Mouse (Mus musculus) kidney, postnatal 0 days (tissue): ENCODE measurements around the gene Ubxn10. TPM values are rescaled to one million over a fixed set of nuclear protein-coding genes. Genes with fewer than 3 reads are reported as not detected.

Experiments
- ATAC-seq: fragments of 200-750 bp; cut with Nextera tagmentation; replicated peaks from 2 replicates; pipeline ENCODE4 v1.8.0; 2017; ENCODE audit warnings: low read depth, moderate number of reproducible peaks, moderate TSS enrichment, moderate library complexity; ENCODE audit not compliant: low FRiP score
- DNase-seq: peaks from one replicate; pipeline ENCODE4 v3.0.0-alpha.2; 2016; ENCODE audit warnings: low spot score
- H3K27ac ChIP-seq: fragments of 300-500 bp; sonication (generic); 2 replicates; pipeline ENCODE4 v1.5.1; 2014; ENCODE audit warnings: mild to moderate bottlenecking
- H3K27me3 ChIP-seq: fragments of 300-500 bp; sonication (generic); 2 replicates; pipeline ENCODE4 v1.6.1; 2014; ENCODE audit warnings: low read length, mixed read lengths; ENCODE audit not compliant: insufficient read depth
- H3K36me3 ChIP-seq: fragments of 300-500 bp; sonication (generic); 2 replicates; pipeline ENCODE4 v1.6.1; 2014; ENCODE audit warnings: low read length, mixed read lengths; ENCODE audit not compliant: insufficient read depth
- H3K4me1 ChIP-seq: fragments of 300-500 bp; sonication (generic); replicated peaks from 2 replicates; pipeline ENCODE4 v1.6.1; 2014; ENCODE audit warnings: antibody characterized with exemption, low read length, mixed read lengths; ENCODE audit not compliant: insufficient read depth
- H3K4me2 ChIP-seq: fragments of 300-500 bp; sonication (generic); 2 replicates; pipeline ENCODE4 v1.6.1; 2014; ENCODE audit warnings: mild to moderate bottlenecking, low read length, moderate library complexity, mixed read lengths
- H3K4me3 ChIP-seq: fragments of 300-500 bp; sonication (generic); replicated peaks from 2 replicates; pipeline ENCODE4 v1.5.1; 2014; ENCODE audit warnings: low read depth, low read length
- H3K9ac ChIP-seq: fragments of 300-500 bp; sonication (generic); 2 replicates; pipeline ENCODE4 v1.6.1; 2014; ENCODE audit warnings: low read depth, low read length
- H3K9me3 ChIP-seq: fragments of 300-500 bp; sonication (generic); replicated peaks from 2 replicates; pipeline ENCODE4 v1.6.1; 2016; ENCODE audit warnings: low read length, inconsistent platforms, mixed read lengths
- CTCF ChIP-seq: IDR thresholded peaks from 2 replicates; pipeline ENCODE4 v1.5.1; 2016; ENCODE audit warnings: antibody characterized with exemption, low read depth, mild to moderate bottlenecking, moderate library complexity
- WGBS: fragments of 180-500 bp; shearing (Covaris S2); extraction: QIAGEN DNeasy Blood & Tissue Kit; methylation state at CpG from one replicate; pipeline ENCODE4 v1.1.7; 2014; 5-methylcytosine and 5-hydroxymethylcytosine counted together
- polyA plus RNA-seq: library from polyadenylated mRNA; unstranded; fragments of >200 nt; fragmentation: Nextera tagmentation; extraction: Ambion mirVana; gene quantifications from 2 replicates; pipeline ENCODE4 v1.2.1, GENCODE M21; 2015

Ubxn10 gene
- polyA plus RNA-seq, 1 experiment from 2014 or later, result 1.7 TPM

DNA sequence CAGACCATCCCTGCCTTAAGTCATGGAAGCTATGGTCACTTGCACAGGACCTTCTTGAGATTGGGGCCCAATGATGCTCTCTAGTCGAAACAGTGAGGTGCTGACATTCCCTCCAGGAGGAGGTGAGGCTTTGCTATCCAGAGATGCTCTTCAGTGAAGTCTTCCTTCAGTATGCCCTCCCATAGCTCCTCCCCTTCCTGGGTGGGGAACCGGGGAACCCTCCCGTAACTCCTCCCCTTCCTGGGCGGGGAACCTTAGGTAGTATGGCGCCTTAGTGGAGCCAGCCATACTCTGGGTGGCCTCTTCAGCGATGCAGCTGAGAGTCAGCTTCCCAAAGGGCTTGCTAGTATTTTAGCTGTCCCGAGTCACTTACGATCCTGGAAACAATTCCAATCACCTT lies 30.3 kb downstream of the Ubxn10 start:
- TF ChIP-seq CTCF, result no peak
- Histone ChIP-seq H3K4me3 (no peak overlapping the region), H3K9me3 (no peaks in the 10 kb centered on the region), H3K27me3 (no peaks in the 10 kb centered on the region), H3K9ac (no peak overlapping the region), H3K4me2 (no peak overlapping the region), H3K4me1 (no peaks in the 10 kb centered on the region), H3K36me3 (no peaks in the 10 kb centered on the region), H3K27ac (no peak overlapping the region)
- ATAC-seq (no peak), DNase-seq (no peak)
- WGBS, result 95% methylated on average over 8 of the region's 8 CpGs

GRCm38 (mm10) chr4:138704169-138704568 lies 32.8 kb downstream of the Ubxn10 start:
- no peak overlapping the region for H3K9ac ChIP-seq
- WGBS, result 84% methylated on average over 4 of the region's 4 CpGs
- H3K4me2 ChIP-seq, result no peak overlapping the region
- H3K9me3 ChIP-seq, result no peaks in the 10 kb centered on the region
- no peaks in the 10 kb centered on the region for H3K4me1 ChIP-seq
- H3K27me3 ChIP-seq, result no peaks in the 10 kb centered on the region
- ATAC-seq (no peak), DNase-seq (no peak)
- no peak for TF ChIP-seq CTCF
- H3K36me3 ChIP-seq, result no peaks in the 10 kb centered on the region
- no peak overlapping the region for H3K4me3 ChIP-seq
- no peak overlapping the region for H3K27ac ChIP-seq

DNA sequence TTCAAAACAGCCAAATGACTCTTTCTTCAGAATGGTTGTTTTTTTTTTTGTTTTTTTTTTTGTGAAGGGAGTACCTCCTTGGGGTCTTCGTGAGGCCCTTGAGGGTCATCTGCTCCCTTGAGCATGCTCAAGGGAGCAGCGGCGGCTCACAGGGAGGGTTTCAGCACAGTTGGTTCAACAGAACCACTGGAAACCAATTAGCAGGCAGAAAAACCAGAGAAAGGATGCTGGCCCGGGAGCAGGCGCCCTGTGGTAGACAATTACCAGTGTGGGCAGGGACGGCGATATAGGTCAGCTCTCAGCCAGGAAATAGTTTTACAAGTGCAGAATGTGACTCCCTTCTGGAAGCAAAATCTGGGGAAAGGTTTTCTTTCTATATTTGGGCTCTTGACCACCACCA lies 33.4 kb downstream of the Ubxn10 start:
- Histone ChIP-seq H3K9me3 (no peaks in the 10 kb centered on the region), H3K4me3 (no peak overlapping the region), H3K4me1 (no peaks in the 10 kb centered on the region), H3K27me3 (no peaks in the 10 kb centered on the region), H3K27ac (no peak overlapping the region), H3K4me2 (no peak overlapping the region), H3K9ac (no peak overlapping the region), H3K36me3 (no peaks in the 10 kb centered on the region)
- no peak for TF ChIP-seq CTCF
- 46% methylated on average over 7 of the region's 7 CpGs for WGBS
- DNase-seq (no peak), ATAC-seq (no peak)

DNA sequence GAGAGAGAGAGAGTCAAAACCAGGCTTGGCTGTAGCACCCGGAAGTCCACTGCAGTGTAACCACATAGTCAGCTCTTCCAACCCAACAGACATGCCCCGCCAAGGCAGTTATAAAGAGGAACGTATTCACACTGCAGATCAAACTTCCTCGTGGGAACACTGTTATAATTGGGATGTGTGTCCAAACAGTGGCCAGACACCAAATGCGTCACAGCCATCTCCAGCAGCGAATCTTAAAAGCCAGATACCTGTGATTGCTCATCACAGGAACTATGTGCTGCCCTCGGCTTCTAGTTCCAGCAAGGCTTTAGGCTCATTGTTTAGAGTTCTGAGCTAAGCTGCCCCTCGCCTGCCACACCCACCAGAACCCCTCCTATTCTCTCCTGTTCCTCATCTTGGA lies 34.4 kb downstream of the Ubxn10 start:
- ATAC-seq (no peak), DNase-seq (no peak)
- Histone ChIP-seq H3K4me2 (no peak overlapping the region), H3K4me1 (no peaks in the 10 kb centered on the region), H3K36me3 (no peaks in the 10 kb centered on the region), H3K27me3 (no peaks in the 10 kb centered on the region), H3K9ac (no peak overlapping the region), H3K9me3 (no peaks in the 10 kb centered on the region), H3K4me3 (no peak overlapping the region), H3K27ac (no peak overlapping the region)
- 85% methylated on average over 8 of the region's 8 CpGs for WGBS
- TF ChIP-seq CTCF, result no peak

- H3K9ac ChIP-seq, result no peak overlapping the region
- H3K4me2 ChIP-seq, result no peak overlapping the region
- no peaks in the 10 kb centered on the region for H3K9me3 ChIP-seq
- no peaks in the 10 kb centered on the region for H3K4me1 ChIP-seq
- no peaks in the 10 kb centered on the region for H3K36me3 ChIP-seq
- no peak for TF ChIP-seq CTCF
- no peak overlapping the region for H3K27ac ChIP-seq
- ATAC-seq (no peak), DNase-seq (no peak)
- 57% methylated on average over 2 of the region's 2 CpGs for WGBS
- H3K27me3 ChIP-seq, result no peaks in the 10 kb centered on the region
- no peak overlapping the region for H3K4me3 ChIP-seq
Observed at GRCm38 (mm10) chr4:138702031-138702430, 34.9 kb downstream of the Ubxn10 start.

DNA sequence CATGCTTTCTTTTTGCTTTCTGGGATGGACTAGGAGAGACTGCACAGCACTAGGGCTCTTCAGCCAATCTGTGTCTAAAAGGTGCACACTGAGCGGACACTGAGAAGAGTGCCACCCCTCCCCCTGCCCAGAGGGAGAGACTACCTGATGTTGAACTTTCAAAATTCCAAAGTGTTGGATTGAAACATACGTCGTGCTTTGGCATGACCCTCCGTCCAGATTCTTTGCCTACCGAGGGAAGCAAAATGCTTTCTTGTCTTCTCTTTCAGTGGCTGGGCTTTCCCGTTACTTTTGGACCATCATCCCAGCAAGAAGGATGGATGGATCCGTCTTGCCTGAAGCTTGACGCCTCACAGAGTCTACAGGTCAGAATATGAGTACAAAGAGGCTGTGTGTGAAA lies 35.9 kb downstream of the Ubxn10 start:
- DNase-seq (no peak), ATAC-seq (no peak)
- H3K9ac ChIP-seq, result no peak overlapping the region
- WGBS, result 79% methylated on average over 8 of the region's 8 CpGs
- no peaks in the 10 kb centered on the region for H3K4me1 ChIP-seq
- no peak overlapping the region for H3K4me3 ChIP-seq
- H3K4me2 ChIP-seq, result no peak overlapping the region
- no peak for TF ChIP-seq CTCF
- H3K27ac ChIP-seq, result no peak overlapping the region
- no peaks in the 10 kb centered on the region for H3K27me3 ChIP-seq
- no peaks in the 10 kb centered on the region for H3K36me3 ChIP-seq
- no peaks in the 10 kb centered on the region for H3K9me3 ChIP-seq

- Histone ChIP-seq H3K27me3 (no peaks in the 10 kb centered on the region), H3K4me2 (no peak overlapping the region), H3K9me3 (no peaks in the 10 kb centered on the region), H3K9ac (no peak overlapping the region), H3K4me3 (no peak overlapping the region), H3K27ac (no peak overlapping the region), H3K4me1 (no peaks in the 10 kb centered on the region), H3K36me3 (no peaks in the 10 kb centered on the region)
- ATAC-seq (peak; percentile 68), DNase-seq (peak; percentile 89)
- peak; percentile 91 for TF ChIP-seq CTCF
- WGBS, result 29% methylated on average over 15 of the region's 15 CpGs
Observed at GRCm38 (mm10) chr4:138700184-138700982, 36.6 kb downstream of the Ubxn10 start.
